Comparison of ENCODE assay signal across 8 mouse cellular contexts in the genomic region with DNA sequence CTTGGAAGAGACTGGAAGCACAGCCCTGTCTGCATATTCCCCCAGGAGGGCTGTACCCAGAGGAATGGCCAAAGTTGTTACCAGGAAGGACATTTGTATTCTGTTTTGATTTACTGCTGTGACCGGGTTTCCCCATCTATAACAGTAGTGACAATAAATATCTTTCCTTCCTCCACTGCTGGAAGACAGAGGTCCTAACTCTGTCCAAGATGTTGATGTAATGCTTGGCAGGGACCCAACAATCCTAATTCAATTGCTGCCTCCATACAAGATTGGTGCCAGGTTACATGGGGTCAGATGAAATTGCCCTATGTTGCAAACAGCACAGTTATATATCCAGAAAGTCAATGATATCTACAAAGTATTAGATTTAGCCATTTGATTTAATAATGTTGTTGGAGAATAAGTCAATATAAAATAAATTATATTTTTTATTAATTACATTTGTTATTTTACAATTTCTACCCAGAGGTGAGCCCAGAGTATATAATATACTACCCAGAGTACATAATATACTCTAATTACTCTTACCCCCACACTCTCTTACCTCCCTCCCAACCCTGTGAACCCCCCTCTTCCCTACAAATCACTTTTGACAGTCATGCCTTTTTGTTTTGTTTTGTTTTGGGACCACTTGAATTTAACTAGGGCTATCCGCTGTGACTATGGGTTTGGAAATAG.
DNase-seq lines count a peak whose midpoint lies in the region; ATAC-seq and TF ChIP-seq lines count a peak whose summit lies in the region.
"Had no signal": no experiment of that assay in that cellular context is flagged by ENCODE, and none has a peak within 500 bp of the region (broad histone marks: within the 10 kb centered on the region; RNA-seq: fewer than 3 reads in every experiment).

No protein-coding gene starts in this region.

- WGBS in heart, adult 2 months = 25% methylated on average over 2 of the region's 2 CpGs
- WGBS in stomach, embryonic 16.5 days = 62% methylated on average over 2 of the region's 2 CpGs

- 0 out of 2 replicates have a peak, but pooled peaks have one; percentile 15 for ATAC-seq in stomach, embryonic 16.5 days (ENCODE audit: insufficient read depth, low FRiP score)

- no peaks in the 10 kb centered on the region for H3K9me3 ChIP-seq in stomach, embryonic 16.5 days (replicated peaks; ENCODE audit: control insufficient read depth, low read length)
- H3K9me3 ChIP-seq: embryonic facial prominence, embryonic 13.5 days had no signal

- no peak overlapping the region for H3K4me3 ChIP-seq in heart, adult 2 months
- no peak overlapping the region for H3K4me3 ChIP-seq in stomach, embryonic 16.5 days (replicated peaks; ENCODE audit: low read length)
- H3K4me3 ChIP-seq: embryonic facial prominence, embryonic 13.5 days had no signal

- H3K36me3 ChIP-seq in heart, adult 2 months (ENCODE audit: control insufficient read depth, insufficient read depth, low read length) = peaks cover 2% of the 10 kb centered on the region
- H3K36me3 ChIP-seq in stomach, embryonic 16.5 days (ENCODE audit: control insufficient read depth, insufficient read depth, low read length) = no peaks in the 10 kb centered on the region
- H3K36me3 ChIP-seq: embryonic facial prominence, embryonic 13.5 days had no signal

- H3K9ac ChIP-seq in heart, adult 2 months (ENCODE audit: low read depth, low read length) = no peak overlapping the region
- no peak overlapping the region for H3K9ac ChIP-seq in stomach, embryonic 16.5 days (ENCODE audit: low read length)
- H3K9ac ChIP-seq: embryonic facial prominence, embryonic 13.5 days had no signal

- H3K79me2 ChIP-seq in heart, adult 2 months (replicated peaks; ENCODE audit: control insufficient read depth, insufficient read depth, low read length) = no peaks in the 10 kb centered on the region

- no peak for TF ChIP-seq EP300 in heart, adult 2 months (IDR thresholded peaks at IDR 0.05; ENCODE audit: insufficient read depth, low read depth, low read length)

- H3K27ac ChIP-seq in heart, adult 2 months = peak overlapping the region; percentile 56
- H3K27ac ChIP-seq in stomach, embryonic 16.5 days (ENCODE audit: low read length) = no peak overlapping the region
- H3K27ac ChIP-seq: embryonic facial prominence, embryonic 13.5 days had no signal

- TF ChIP-seq CTCF in heart, adult 2 months (IDR thresholded peaks at IDR 0.05) = no peak

- H3K4me1 ChIP-seq in heart, adult 2 months (ENCODE audit: control insufficient read depth, insufficient read depth, low read length) = peaks cover 10% of the 10 kb centered on the region
- H3K4me1 ChIP-seq in stomach, embryonic 16.5 days (ENCODE audit: control insufficient read depth, insufficient read depth, low read length) = peaks cover 7% of the 10 kb centered on the region; the same call in 1 of the 2 replicates

- H3K27me3 ChIP-seq in heart, adult 2 months (ENCODE audit: control insufficient read depth, insufficient read depth, low read length) = no peaks in the 10 kb centered on the region
- no peaks in the 10 kb centered on the region for H3K27me3 ChIP-seq in stomach, embryonic 16.5 days (ENCODE audit: control insufficient read depth, insufficient read depth, low read length)
- H3K27me3 ChIP-seq: embryonic facial prominence, embryonic 13.5 days had no signal

- DNase-seq in retina, postnatal 1 day = peak; percentile 36
- DNase-seq in retina, embryonic 14.5 days (ENCODE audit: low spot score) = no peak
- peak in 1 of 2 experiments; percentile 60 for DNase-seq in heart, adult 2 months
- DNase-seq in kidney, adult 9 months = peak; percentile 72
- DNase-seq in embryo, embryonic 9.5 days (ENCODE audit: extremely low spot score) = no peak
- no peak for DNase-seq in urinary bladder, postnatal 10 days (ENCODE audit: low spot score)

- no peak for TF ChIP-seq POLR2A in heart, adult 2 months (IDR thresholded peaks at IDR 0.05; ENCODE audit: insufficient read depth, low read depth, low read length)

- intact Hi-C loops in heart, adult 2 months (cut with DNase I) = no loop called here

- H3K4me2 ChIP-seq in stomach, embryonic 16.5 days (ENCODE audit: low read depth, low read length) = no peak overlapping the region
- H3K4me2 ChIP-seq: embryonic facial prominence, embryonic 13.5 days had no signal

Comparison
In these comparisons a context has a peak if more than half of its experiments do, and no peak if none do; other contexts are left out.
1. DNase-seq: peak in retina, postnatal 1 day (single experiment) and kidney, adult 9 months (single experiment); none in retina, embryonic 14.5 days (single experiment), embryo, embryonic 9.5 days (single experiment) and urinary bladder, postnatal 10 days (single experiment).